Mouse (Mus musculus) heart, embryonic 14.5 days (tissue): ENCODE results near the gene Kbtbd12. TPM values are rescaled to one million over a fixed set of nuclear protein-coding genes. Genes with fewer than 3 reads are reported as not detected.
A peak's percentile ranks its signal among the peaks of the same experiment; 100 is the strongest.

Experiments
- ATAC-seq: fragments of 200-750 bp; cut with Nextera tagmentation; 2 replicates; pipeline ENCODE4 v1.8.0; 2017; ENCODE audit warnings: low read depth, moderate TSS enrichment; ENCODE audit not compliant: insufficient number of reproducible peaks, insufficient read depth, low FRiP score
- H3K27ac ChIP-seq, 2 experiments: fragments of 200-500 bp in 1 of 2; fragments of 300-500 bp in 1 of 2; sonication (generic) in 1 of 2; replicated peaks in 1 of 2; 2 replicates each; pipeline ENCODE4 v1.5.1; 2012 to 2014; ENCODE audit warnings: low read depth in 2 of 2, low read length in 2 of 2, control low read depth in 1 of 2, mild to moderate bottlenecking in 1 of 2, mixed read lengths in 1 of 2; ENCODE audit not compliant: control insufficient read depth in 1 of 2, insufficient read depth in 1 of 2
- H3K27me3 ChIP-seq: fragments of 300-500 bp; sonication (generic); 2 replicates; pipeline ENCODE4 v1.6.1; 2014; ENCODE audit warnings: mild to moderate bottlenecking, low read length, control low read depth; ENCODE audit not compliant: control insufficient read depth, insufficient read depth
- H3K36me3 ChIP-seq: fragments of 300-500 bp; sonication (generic); 2 replicates; pipeline ENCODE4 v1.6.1; 2014; ENCODE audit warnings: mild to moderate bottlenecking, control low read depth, low read length, mixed read lengths; ENCODE audit not compliant: control insufficient read depth, insufficient read depth
- H3K4me1 ChIP-seq, 2 experiments: fragments of 200-500 bp in 1 of 2; fragments of 300-500 bp in 1 of 2; sonication (generic) in 1 of 2; 2 replicates each; pipeline ENCODE4 v1.6.1; 2012 to 2014; ENCODE audit warnings: low read length in 2 of 2, control low read depth in 1 of 2, mixed read lengths in 1 of 2; ENCODE audit not compliant: control insufficient read depth in 2 of 2, insufficient read depth in 2 of 2
- H3K4me2 ChIP-seq: fragments of 300-500 bp; sonication (generic); 2 replicates; pipeline ENCODE4 v1.6.1; 2014; ENCODE audit warnings: mild to moderate bottlenecking, low read length
- H3K4me3 ChIP-seq, 2 experiments: fragments of 200-500 bp in 1 of 2; fragments of 300-500 bp in 1 of 2; sonication (generic) in 1 of 2; 2 replicates each; pipeline ENCODE4 v1.5.1; 2012 to 2014; ENCODE audit warnings: low read length in 2 of 2, mild to moderate bottlenecking in 2 of 2, control low read depth in 1 of 2, low read depth in 1 of 2, moderate library complexity in 1 of 2; ENCODE audit not compliant: control insufficient read depth in 1 of 2, insufficient read depth in 1 of 2
- H3K9ac ChIP-seq: fragments of 300-500 bp; sonication (generic); 2 replicates; pipeline ENCODE4 v1.6.1; 2014; ENCODE audit warnings: mild to moderate bottlenecking, low read length
- H3K9me3 ChIP-seq: fragments of 300-500 bp; sonication (generic); 2 replicates; pipeline ENCODE4 v1.6.1; 2016; ENCODE audit warnings: low read length, control low read depth; ENCODE audit not compliant: control insufficient read depth
- WGBS: fragments of 180-500 bp; shearing (Covaris S2); extraction: QIAGEN DNeasy Blood & Tissue Kit; methylation state at CpG from one replicate; pipeline ENCODE4 v1.1.7; 2014; 5-methylcytosine and 5-hydroxymethylcytosine counted together
- polyA plus RNA-seq: library from polyadenylated mRNA; unstranded; fragments of >200 nt; fragmentation: Nextera tagmentation; extraction: Ambion mirVana; gene quantifications from 2 replicates; pipeline ENCODE4 v1.2.1, GENCODE M21; 2014

Kbtbd12 gene
- polyA plus RNA-seq, 1 experiment from 2014 or later: 22.8 TPM

DNA sequence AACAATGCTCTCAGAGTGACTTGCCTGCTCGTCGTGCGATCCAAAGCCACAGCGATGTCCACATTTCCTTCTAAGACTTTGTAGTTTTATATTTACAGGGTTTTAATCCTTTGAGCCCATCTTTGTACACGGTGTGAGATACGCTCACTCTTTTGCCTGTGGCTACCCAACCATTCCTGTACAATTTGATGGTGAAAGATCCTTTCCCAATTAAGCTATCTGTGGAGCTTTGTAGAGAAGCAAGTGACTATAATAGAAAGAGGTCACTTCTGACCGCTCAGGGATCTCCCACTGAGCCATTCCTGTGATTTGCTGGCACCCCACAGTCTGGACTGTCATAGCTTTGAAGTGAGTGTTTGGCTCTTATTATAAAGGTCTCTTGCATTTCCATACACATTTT, 71.1 kb downstream of the Kbtbd12 start:
- Histone ChIP-seq H3K9me3 (no peaks in the 10 kb centered on the region), H3K4me3 (no peak overlapping the region; a peak in 1 of 4 replicates), H3K4me1 (no peaks in the 10 kb centered on the region), H3K9ac (no peak overlapping the region), H3K27me3 (peaks cover 16% of the 10 kb centered on the region), H3K36me3 (no peaks in the 10 kb centered on the region), H3K4me2 (peak overlapping the region; percentile 43), H3K27ac (no peak overlapping the region)
- 32% methylated on average over 7 of the region's 7 CpGs for WGBS
- no peak for ATAC-seq

DNA sequence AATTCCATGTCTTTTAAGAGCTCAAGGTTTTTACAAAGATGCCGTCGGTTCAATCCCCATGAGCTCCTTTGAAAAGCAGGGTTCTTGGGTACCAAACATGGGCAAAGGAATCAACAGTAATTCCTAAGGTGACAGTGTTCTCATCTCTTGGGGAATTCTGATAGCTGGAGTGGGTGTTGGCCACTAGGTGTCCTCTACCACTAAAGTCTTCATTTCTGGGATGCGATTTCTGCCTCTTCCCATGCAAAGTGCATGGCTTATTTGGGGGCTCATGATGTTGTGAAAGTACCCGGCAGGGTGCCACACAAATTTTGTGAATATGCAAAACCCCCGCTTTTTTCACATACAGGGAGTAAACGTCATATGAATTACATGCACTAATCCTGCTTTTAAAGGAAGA, 72.7 kb downstream of the Kbtbd12 start:
- WGBS: 17% methylated on average over 6 of the region's 6 CpGs
- ATAC-seq: no peak

DNA sequence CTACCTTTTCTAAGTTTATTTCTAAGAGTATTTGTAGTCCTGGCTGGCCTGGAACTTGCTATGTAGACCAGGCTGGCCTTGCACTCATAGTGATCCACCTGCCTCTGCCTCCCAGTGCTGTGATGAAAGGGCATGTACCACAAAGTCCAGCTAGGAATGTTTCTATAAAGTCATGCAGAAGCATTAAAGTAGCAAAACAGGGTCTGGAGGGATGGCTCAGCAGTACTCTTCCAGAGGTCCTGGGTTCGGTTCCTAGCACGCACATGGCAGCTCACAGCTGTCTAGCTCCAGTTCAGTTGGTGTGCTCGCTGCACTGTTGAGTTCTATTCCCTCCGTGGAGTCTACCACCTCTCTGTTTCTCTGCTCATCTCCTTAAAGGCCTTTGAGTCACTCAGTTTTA, 77.6 kb downstream of the Kbtbd12 start:
- no peak overlapping the region for H3K9ac ChIP-seq
- no peak overlapping the region for H3K4me3 ChIP-seq
- no peak overlapping the region for H3K27ac ChIP-seq
- H3K4me1 ChIP-seq: no peaks in the 10 kb centered on the region
- no peaks in the 10 kb centered on the region for H3K36me3 ChIP-seq
- H3K9me3 ChIP-seq: no peaks in the 10 kb centered on the region
- WGBS: 78% methylated on average over 4 of the region's 4 CpGs
- 0 out of 2 replicates have a peak, but pooled peaks cover 6% of the 10 kb centered on the region for H3K27me3 ChIP-seq
- no peak overlapping the region for H3K4me2 ChIP-seq
- no peak for ATAC-seq

More for the DNA sequence above, 72.7 kb downstream of the Kbtbd12 start:
- H3K4me2 ChIP-seq: no peak overlapping the region
- H3K9me3 ChIP-seq: no peaks in the 10 kb centered on the region
- no peak overlapping the region for H3K27ac ChIP-seq
- H3K9ac ChIP-seq: no peak overlapping the region
- H3K4me3 ChIP-seq: no peak overlapping the region
- peaks cover 16% of the 10 kb centered on the region for H3K27me3 ChIP-seq
- H3K4me1 ChIP-seq: no peaks in the 10 kb centered on the region
- H3K36me3 ChIP-seq: no peaks in the 10 kb centered on the region

DNA sequence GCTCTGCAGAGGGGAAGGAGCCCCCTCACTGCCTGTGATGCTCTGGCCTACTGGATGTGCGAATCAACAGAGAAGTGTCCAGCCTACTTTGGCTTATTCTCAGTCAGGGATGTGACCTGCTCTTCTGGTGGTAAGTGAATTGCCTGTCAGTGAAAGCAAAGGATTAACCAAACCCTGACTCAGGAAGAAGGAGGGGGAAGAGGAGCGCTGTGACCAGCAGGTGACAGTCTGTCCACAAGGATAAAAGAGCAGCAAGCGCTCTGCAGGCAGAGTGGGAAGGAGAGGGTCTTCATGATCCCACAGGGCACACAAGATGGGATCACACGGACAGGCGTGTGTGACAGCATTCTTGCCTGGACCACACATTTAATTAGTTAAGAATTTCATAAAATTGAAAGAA, 78.1 kb downstream of the Kbtbd12 start:
- H3K27ac ChIP-seq: no peak overlapping the region
- ATAC-seq: no peak
- no peaks in the 10 kb centered on the region for H3K4me1 ChIP-seq
- 0 out of 2 replicates have a peak, but pooled peaks cover 2% of the 10 kb centered on the region for H3K27me3 ChIP-seq
- no peak overlapping the region for H3K4me2 ChIP-seq
- H3K4me3 ChIP-seq: no peak overlapping the region
- H3K9ac ChIP-seq: no peak overlapping the region
- 35% methylated on average over 5 of the region's 5 CpGs for WGBS
- H3K9me3 ChIP-seq: no peaks in the 10 kb centered on the region
- no peaks in the 10 kb centered on the region for H3K36me3 ChIP-seq

DNA sequence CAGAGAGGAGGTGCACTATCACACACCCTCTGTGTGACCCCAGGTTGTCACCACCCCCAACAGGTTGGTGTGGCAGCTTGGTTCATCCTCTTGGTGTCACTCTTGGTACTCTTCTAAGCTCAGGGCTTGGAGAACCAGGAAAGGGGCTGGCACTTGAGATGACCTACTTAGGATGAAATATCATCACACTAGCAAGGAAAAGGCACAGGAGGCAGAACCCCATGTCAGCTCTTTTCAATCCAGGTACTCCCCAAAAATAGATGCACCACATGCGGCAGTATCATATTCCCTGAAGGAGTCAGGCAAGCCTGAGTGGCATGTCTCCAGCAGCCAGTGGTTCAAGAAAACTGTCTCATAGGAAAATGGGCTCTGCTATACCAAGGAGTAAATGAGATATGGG, 79.7 kb downstream of the Kbtbd12 start:
- Histone ChIP-seq H3K4me3 (no peak overlapping the region), H3K27me3 (no peaks in the 10 kb centered on the region), H3K36me3 (no peaks in the 10 kb centered on the region), H3K4me1 (no peaks in the 10 kb centered on the region), H3K4me2 (no peak overlapping the region), H3K27ac (no peak overlapping the region), H3K9ac (no peak overlapping the region), H3K9me3 (no peaks in the 10 kb centered on the region)
- WGBS: 57% methylated on average over 1 of the region's 1 CpGs
- ATAC-seq: no peak

DNA sequence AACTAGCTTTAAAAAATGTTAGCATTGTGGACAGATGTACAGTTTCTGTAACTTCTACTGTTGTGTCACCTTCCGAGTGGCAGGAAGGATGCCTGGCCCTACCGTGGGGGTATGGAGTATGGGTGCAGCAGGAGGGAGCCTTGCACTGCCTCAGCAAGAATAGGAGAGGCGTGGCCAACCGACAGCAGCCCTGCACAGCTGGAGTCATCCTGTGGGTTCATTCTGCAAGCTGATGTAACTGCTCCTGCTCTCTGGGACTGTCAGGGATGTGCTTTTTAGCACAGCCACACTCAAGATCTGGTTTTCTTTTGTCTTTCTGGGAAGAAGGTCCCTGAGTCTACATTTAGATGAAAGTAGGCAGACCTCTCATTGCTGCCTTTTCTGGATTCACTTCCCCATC, 80.2 kb downstream of the Kbtbd12 start:
- Histone ChIP-seq H3K9me3 (no peaks in the 10 kb centered on the region), H3K27ac (no peak overlapping the region), H3K36me3 (no peaks in the 10 kb centered on the region), H3K4me1 (no peaks in the 10 kb centered on the region), H3K27me3 (no peaks in the 10 kb centered on the region), H3K4me3 (no peak overlapping the region), H3K4me2 (no peak overlapping the region), H3K9ac (no peak overlapping the region)
- 19% methylated on average over 4 of the region's 4 CpGs for WGBS
- no peak for ATAC-seq

DNA sequence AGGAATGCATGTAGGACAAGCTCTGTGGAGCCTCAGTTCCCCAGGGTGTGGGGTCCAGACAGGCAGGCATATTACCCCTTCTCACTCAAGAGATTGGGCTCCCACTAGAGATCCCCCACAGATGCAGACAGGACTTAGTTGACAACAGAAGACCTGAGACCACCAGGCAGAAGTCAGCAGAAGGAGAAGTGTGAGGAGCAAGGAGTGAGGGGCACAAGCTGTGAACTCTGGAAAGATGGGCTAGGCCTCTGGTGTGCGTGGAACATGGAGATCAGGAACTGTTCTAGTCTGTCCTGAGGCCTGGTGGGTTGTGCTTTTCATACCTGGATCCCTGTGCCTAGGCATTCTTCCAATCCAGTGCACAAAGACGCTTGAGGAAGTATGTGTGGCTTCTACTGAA, 87.8 kb downstream of the Kbtbd12 start:
- Histone ChIP-seq H3K27me3 (peaks cover 28% of the 10 kb centered on the region), H3K4me3 (no peak overlapping the region), H3K4me1 (peaks cover 2 to 3% of the 10 kb centered on the region in 2 experiments; a peak in 1 of 4 replicates), H3K9me3 (no peaks in the 10 kb centered on the region), H3K36me3 (no peaks in the 10 kb centered on the region), H3K27ac (no peak overlapping the region), H3K9ac (no peak overlapping the region), H3K4me2 (no peak overlapping the region)
- WGBS: 64% methylated on average over 2 of the region's 2 CpGs
- no peak for ATAC-seq

DNA sequence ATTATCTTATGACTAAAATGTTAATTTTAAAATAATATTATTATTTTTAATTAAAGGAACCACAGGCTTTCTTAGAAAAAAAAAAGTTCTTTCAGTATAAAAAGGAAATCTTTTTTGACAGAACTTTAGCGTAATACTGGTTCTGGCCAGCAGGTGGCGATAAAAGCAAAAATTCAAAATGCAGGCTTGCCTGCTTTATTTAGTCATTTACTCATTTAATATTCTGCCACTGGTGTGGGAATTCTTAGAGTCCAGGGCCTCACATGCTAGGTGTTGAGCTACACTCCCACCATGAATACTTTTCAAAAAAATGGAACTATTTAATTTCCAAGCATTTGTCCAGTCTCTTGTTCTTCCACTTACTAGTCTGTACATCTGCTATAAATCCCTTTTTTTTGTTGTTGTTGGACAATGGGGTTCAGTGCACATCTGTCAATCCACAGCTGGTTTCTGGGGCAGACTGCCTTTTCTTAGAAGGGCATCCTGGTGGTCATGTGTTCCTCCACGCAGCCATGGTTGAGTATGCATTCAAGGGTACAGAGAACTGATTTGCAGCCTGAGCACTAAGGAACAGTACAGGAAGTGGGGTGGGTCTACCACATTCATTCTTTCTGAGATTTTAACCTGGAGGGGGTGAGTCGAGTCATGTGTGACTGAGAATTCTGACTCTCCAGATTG, 88.5 kb downstream of the Kbtbd12 start:
- Histone ChIP-seq H3K4me3 (no peak overlapping the region), H3K4me2 (no peak overlapping the region), H3K9me3 (no peaks in the 10 kb centered on the region), H3K27me3 (peaks cover 28% of the 10 kb centered on the region), H3K27ac (no peak overlapping the region), H3K4me1 (peaks cover 2 to 3% of the 10 kb centered on the region in 2 experiments; a peak in 1 of 4 replicates), H3K36me3 (no peaks in the 10 kb centered on the region), H3K9ac (no peak overlapping the region)
- ATAC-seq: no peak
- 26% methylated on average over 4 of the region's 4 CpGs for WGBS
